Mouse (Mus musculus) hindbrain, embryonic 11.5 days (tissue): ENCODE data around the gene Atp6v1a. TPM values are rescaled to one million over a fixed set of nuclear protein-coding genes. Genes with fewer than 3 reads are reported as not detected.

Experiments used
- ATAC-seq: fragments of 200-750 bp; cut with Nextera tagmentation; 2 replicates; pipeline ENCODE4 v1.8.0; 2017; ENCODE audit warnings: mild to moderate bottlenecking, moderate TSS enrichment, moderate library complexity; ENCODE audit not compliant: low FRiP score
- DNase-seq: peaks from one replicate; pipeline ENCODE4 v3.0.0-alpha.2; 2015; ENCODE audit warnings: low spot score
- H3K27ac ChIP-seq: fragments of 300-500 bp; sonication (generic); 2 replicates; pipeline ENCODE4 v1.5.1; 2014; ENCODE audit warnings: mild to moderate bottlenecking, low read depth, low read length
- H3K27me3 ChIP-seq: fragments of 300-500 bp; sonication (generic); 2 replicates; pipeline ENCODE4 v1.6.1; 2014; ENCODE audit warnings: mild to moderate bottlenecking, low read length, moderate library complexity, mixed read lengths; ENCODE audit not compliant: control insufficient read depth, insufficient read depth
- H3K36me3 ChIP-seq: fragments of 300-500 bp; sonication (generic); 2 replicates; pipeline ENCODE4 v1.6.1; 2014; ENCODE audit warnings: mild to moderate bottlenecking, low read length, moderate library complexity, mixed read lengths; ENCODE audit not compliant: control insufficient read depth, insufficient read depth
- H3K4me1 ChIP-seq: fragments of 300-500 bp; sonication (generic); replicated peaks from 2 replicates; pipeline ENCODE4 v1.6.1; 2014; ENCODE audit warnings: low read length, mixed read lengths; ENCODE audit not compliant: control insufficient read depth, insufficient read depth
- H3K4me2 ChIP-seq: fragments of 300-500 bp; sonication (generic); replicated peaks from 2 replicates; pipeline ENCODE4 v1.6.1; 2014; ENCODE audit warnings: mild to moderate bottlenecking, low read depth, low read length
- H3K4me3 ChIP-seq: fragments of 300-500 bp; sonication (generic); 2 replicates; pipeline ENCODE4 v1.5.1; 2014; ENCODE audit warnings: low read depth, low read length
- H3K9ac ChIP-seq: fragments of 300-500 bp; sonication (generic); 2 replicates; pipeline ENCODE4 v1.6.1; 2014; ENCODE audit warnings: low read depth, low read length
- H3K9me3 ChIP-seq: fragments of 300-500 bp; sonication (generic); 2 replicates; pipeline ENCODE4 v1.6.1; 2016; ENCODE audit warnings: low read length; ENCODE audit not compliant: control insufficient read depth
- WGBS: fragments of 180-500 bp; shearing (Covaris S2); extraction: QIAGEN DNeasy Blood & Tissue Kit; methylation state at CpG from one replicate; pipeline ENCODE4 v1.1.7; 2014; 5-methylcytosine and 5-hydroxymethylcytosine counted together
- polyA plus RNA-seq: library from polyadenylated mRNA; unstranded; fragments of >200 nt; fragmentation: Nextera tagmentation; extraction: Ambion mirVana; gene quantifications from 2 replicates; pipeline ENCODE4 v1.2.1, GENCODE M21; 2014

Atp6v1a gene
- polyA plus RNA-seq, 1 experiment from 2014 or later = 73.9 TPM

DNA sequence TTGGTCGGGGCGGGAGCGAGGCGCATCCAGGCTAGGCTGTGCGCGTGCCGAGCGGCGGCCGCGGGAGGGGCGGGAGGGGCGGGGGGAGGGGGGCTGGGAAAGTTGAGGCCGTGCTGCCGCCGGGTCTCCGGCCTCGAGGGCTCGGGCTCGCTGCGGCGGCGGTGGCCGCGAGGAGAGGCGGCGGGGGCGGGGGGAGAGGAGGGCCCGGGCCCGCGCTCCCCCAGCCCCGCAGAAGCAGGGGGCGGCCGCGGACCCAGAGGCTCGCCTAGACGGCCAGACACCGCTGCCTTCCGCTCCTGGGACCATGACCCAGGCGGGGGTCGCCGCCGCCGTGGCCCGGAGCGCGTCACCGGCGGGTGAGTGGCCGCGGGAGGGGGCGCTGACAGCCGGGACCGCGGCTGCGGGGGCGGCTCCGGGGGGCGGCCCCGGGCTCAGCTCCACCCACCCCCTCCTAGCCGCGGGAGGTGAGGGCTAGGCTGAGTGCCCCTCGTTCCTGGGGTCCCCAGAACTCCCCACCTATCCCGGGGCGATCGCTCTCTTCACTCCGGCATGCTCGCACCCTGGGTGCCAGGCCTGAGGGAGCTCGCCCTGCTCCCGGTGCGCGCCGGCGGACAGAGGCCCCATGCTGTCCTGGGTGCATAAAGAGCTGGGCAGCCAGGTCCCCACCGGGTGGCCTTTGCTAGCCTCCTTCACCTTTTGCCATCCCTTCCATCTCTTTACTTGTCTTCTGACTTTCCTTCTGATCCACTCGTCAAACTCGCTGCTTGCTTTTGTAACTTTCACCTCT, 33.8 kb upstream of the Atp6v1a start, which contains the start of gene Usf3:
Gene Usf3 (plus strand): TSS at position 92 of the 787 bp plus-strand sequence.
- Histone ChIP-seq H3K36me3 (no peaks in the 10 kb centered on the region), H3K4me1 (no peaks in the 10 kb centered on the region), H3K9me3 (no peaks in the 10 kb centered on the region), H3K9ac (peak within 1 kb of the TSS; percentile 93), H3K4me2 (peak within 1 kb of the TSS; percentile 60), H3K27ac (peak within 1 kb of the TSS; percentile 86), H3K27me3 (no peaks in the 10 kb centered on the region), H3K4me3 (peak within 1 kb of the TSS; percentile 94)
- DNase-seq = peak; percentile 52
- peak; percentile 84 for ATAC-seq
- WGBS = 1% methylated on average over 30 of the region's 77 CpGs

DNA sequence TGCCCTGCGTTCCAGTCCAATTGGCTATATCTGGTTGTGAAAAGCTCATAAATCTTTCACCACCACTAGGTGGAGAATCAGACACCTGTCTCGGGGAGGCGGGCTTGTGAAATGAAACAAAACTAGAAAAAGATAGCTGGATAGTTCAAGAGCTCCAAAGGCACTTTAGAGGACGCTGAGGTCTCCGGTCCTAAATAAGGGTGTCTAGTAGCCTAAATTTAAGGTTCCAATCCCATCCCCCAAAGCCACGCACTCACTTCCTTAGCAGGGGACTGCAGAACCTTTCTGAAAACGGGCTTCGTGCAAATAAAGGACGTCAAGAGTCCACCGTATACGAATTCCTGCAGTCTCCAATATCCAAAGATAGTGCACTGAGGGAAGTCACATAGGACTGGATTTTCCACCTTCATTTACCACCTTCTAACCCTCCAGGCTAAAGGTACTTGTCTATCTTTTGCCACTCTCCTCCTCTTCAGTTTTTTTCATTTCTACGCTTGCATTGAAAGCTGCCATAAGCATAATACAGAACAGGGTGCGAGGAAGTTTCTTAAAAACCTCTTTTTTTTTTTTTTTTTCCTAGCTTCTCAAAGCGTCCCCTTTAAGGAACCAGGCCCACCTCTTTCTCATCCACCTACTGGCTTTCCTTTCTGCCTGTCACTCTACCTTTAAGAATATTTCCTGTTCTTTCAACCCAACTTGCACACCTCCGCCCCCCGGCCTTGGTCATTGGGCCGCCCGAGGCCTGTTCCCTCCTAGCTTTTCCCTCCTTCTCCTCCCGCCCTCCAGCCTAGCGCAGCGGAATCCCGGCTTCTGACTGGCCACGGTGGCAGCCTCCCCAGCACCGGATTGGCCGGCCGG, 33.0 kb upstream of the Atp6v1a start:
- Histone ChIP-seq H3K9ac (peak overlapping the region; percentile 46), H3K9me3 (no peaks in the 10 kb centered on the region), H3K4me2 (peak overlapping the region; percentile 35), H3K4me3 (peak overlapping the region; percentile 94), H3K36me3 (no peaks in the 10 kb centered on the region), H3K4me1 (no peaks in the 10 kb centered on the region), H3K27me3 (no peaks in the 10 kb centered on the region), H3K27ac (peak overlapping the region; percentile 8)
- ATAC-seq = peak; percentile 100
- WGBS = under 1% methylated on average over 26 of the region's 26 CpGs
- DNase-seq = peak; percentile 94

DNA sequence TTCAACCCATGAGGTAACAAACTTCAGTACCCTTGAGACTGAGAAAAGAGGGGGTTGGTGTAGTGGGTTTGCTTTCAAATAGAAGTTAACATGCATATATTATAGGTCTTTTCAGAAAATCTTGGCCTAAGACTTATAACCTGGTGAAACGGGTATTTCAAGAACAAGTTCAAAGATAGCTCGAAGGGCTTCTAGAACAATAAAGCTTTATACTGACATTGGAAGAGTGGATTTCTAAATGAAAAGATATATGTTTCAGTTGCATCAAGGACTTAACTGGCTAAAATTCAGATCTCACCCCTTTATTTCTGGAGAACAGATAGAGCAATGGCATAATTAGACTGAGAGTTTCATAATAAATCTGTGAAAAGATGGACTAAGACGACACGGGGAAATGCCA, 29.5 kb upstream of the Atp6v1a start:
- ATAC-seq = no peak
- no peaks in the 10 kb centered on the region for H3K4me1 ChIP-seq
- 88% methylated on average over 4 of the region's 4 CpGs for WGBS
- H3K27me3 ChIP-seq = no peaks in the 10 kb centered on the region
- no peak for DNase-seq
- H3K4me3 ChIP-seq = no peak overlapping the region
- H3K9ac ChIP-seq = no peak overlapping the region
- no peak overlapping the region for H3K4me2 ChIP-seq
- H3K9me3 ChIP-seq = no peaks in the 10 kb centered on the region
- no peaks in the 10 kb centered on the region for H3K36me3 ChIP-seq
- no peak overlapping the region for H3K27ac ChIP-seq

DNA sequence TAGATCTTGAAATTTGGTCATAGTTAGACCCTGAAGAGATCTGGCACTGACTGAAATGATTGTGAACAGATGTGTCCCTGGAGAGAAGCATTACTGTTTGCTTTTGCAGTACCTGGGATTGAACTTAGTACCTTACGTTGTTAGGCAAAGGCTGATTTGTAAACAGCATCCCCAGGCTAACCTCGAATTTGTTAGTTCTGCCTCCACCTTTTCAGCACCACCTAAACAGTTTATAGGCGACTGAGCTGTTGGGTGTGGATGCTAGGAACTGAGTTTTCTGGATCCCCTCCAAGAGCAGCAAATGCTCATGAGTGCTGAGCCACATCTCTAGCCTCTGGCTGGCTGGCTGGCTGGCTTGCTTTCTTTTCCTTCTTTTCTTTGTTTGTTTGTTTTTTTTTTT, 25.7 kb upstream of the Atp6v1a start:
- H3K9ac ChIP-seq = no peak overlapping the region
- no peak overlapping the region for H3K4me3 ChIP-seq
- no peak for ATAC-seq
- no peak overlapping the region for H3K4me2 ChIP-seq
- WGBS = 63% methylated on average over 3 of the region's 3 CpGs
- no peak for DNase-seq
- H3K36me3 ChIP-seq = no peaks in the 10 kb centered on the region
- H3K27ac ChIP-seq = no peak overlapping the region
- H3K4me1 ChIP-seq = no peaks in the 10 kb centered on the region
- no peaks in the 10 kb centered on the region for H3K27me3 ChIP-seq
- H3K9me3 ChIP-seq = no peaks in the 10 kb centered on the region

DNA sequence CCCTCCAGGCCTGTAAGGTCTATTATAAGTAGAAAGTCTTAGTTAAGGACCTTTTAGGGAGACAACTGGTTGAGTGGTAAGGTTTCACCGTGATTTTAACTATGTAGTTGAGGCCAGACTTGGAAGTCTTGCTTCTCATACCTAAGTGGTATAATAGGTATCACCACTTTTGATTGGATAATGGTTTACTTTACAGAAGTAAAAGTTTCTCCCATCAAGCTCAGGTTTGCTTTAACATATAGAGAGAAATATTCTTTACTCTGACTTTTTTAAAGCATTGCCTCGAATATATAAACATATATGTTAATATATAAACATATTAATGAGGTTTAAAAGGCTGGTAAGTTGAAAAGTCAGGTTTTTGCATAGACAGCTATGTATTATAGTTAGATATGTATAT, 24.3 kb upstream of the Atp6v1a start:
- no peaks in the 10 kb centered on the region for H3K4me1 ChIP-seq
- 0 out of 2 replicates have a peak, but pooled peaks cover 4% of the 10 kb centered on the region for H3K36me3 ChIP-seq
- H3K27ac ChIP-seq = no peak overlapping the region
- H3K9me3 ChIP-seq = no peaks in the 10 kb centered on the region
- no peak overlapping the region for H3K9ac ChIP-seq
- H3K27me3 ChIP-seq = no peaks in the 10 kb centered on the region
- ATAC-seq = no peak
- H3K4me3 ChIP-seq = no peak overlapping the region
- 86% methylated on average over 2 of the region's 2 CpGs for WGBS
- DNase-seq = no peak
- no peak overlapping the region for H3K4me2 ChIP-seq

DNA sequence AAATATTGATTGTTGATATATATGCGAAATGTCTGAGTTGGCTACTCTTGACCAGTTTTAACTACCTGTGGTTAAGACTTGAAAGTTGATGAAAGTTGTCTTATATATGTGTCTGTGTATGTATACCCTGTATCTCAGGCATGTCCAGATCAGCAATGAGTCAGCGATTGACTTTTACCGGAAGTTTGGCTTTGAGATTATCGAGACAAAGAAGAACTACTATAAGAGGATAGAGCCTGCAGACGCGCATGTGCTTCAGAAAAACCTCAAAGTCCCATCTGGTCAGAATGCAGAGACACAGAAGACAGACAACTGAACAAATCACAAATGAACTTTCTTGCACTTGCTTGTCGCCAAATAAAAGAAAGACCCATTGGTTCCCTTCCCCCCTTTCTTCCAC, 19.8 kb upstream of the Atp6v1a start:
- Histone ChIP-seq H3K27me3 (no peaks in the 10 kb centered on the region), H3K9ac (no peak overlapping the region), H3K4me3 (no peak overlapping the region), H3K27ac (no peak overlapping the region), H3K36me3 (0 out of 2 replicates have a peak, but pooled peaks cover 4% of the 10 kb centered on the region), H3K4me1 (no peaks in the 10 kb centered on the region), H3K9me3 (no peaks in the 10 kb centered on the region), H3K4me2 (no peak overlapping the region)
- 93% methylated on average over 7 of the region's 7 CpGs for WGBS
- ATAC-seq (no peak), DNase-seq (no peak)

DNA sequence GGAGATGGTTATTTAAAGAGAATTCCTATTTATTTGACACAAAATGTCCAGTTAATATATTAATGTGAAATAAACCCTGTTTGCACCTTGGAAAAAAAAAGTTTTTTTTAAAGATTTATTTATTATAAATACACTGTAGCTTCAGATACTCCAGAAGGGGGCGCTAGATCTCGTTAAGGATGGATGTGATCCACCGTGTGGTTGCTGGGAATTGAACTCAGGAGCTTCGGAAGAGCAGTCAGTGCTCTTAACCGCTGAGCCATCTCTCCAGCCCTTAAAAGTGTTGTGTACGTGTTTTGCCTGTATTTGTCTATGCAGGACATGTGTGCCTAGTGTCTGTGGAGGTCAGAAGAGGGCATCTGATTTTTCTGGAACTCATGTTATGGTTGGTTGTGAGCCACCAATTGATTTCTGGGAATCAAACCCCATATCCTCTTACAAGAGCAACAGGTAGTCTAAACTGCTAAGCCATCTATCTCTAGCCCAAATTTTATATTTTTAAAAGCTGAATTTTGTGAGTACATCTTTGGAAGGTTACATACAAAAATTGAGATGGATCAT, 15.1 kb upstream of the Atp6v1a start:
- Histone ChIP-seq H3K36me3 (0 out of 2 replicates have a peak, but pooled peaks cover 2% of the 10 kb centered on the region), H3K4me1 (no peaks in the 10 kb centered on the region), H3K27me3 (no peaks in the 10 kb centered on the region), H3K4me3 (no peak overlapping the region), H3K9ac (no peak overlapping the region), H3K4me2 (no peak overlapping the region), H3K9me3 (no peaks in the 10 kb centered on the region), H3K27ac (no peak overlapping the region)
- 69% methylated on average over 6 of the region's 6 CpGs for WGBS
- ATAC-seq = no peak
- DNase-seq = no peak

DNA sequence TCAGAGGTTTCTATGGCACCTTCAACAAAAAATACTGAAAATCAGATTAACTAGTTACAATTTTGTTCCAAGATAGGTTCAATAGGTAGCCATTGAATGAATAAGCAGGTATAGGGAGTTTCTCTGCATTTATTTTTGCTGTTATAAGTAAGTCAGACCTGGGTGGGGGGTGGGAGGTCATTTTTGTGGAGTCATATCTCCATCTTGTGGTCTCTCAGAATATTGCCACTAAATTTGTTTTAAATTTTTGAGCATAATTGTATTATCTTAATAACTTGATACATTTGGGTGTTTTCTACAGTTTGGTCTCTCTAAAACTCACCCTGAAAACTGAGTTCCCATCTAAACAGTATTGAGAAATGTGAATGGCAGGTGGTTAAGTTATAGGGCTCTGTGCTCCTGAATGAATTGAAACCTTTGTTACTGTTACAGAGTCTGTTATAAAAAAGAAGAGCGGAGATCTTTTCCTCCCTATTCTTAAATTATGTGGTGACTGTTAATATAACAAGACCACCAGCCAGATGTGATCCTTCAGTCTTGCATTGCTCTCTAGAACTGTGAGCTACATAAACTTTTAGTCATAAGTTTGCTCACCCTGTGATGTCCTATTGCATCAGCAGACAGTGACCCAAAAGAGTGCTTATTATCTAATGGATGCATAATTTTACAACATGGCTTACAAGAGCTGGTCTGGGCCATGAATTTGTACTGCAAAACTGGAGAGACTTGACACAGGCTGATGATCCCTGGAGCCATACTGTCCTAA, 9.7 kb upstream of the Atp6v1a start:
- Histone ChIP-seq H3K36me3 (no peaks in the 10 kb centered on the region), H3K9ac (no peak overlapping the region), H3K9me3 (no peaks in the 10 kb centered on the region), H3K4me1 (no peaks in the 10 kb centered on the region), H3K27ac (no peak overlapping the region), H3K4me3 (no peak overlapping the region), H3K4me2 (no peak overlapping the region), H3K27me3 (no peaks in the 10 kb centered on the region)
- ATAC-seq (no peak), DNase-seq (no peak)
- WGBS = 95% methylated on average over 1 of the region's 1 CpGs
